Mouse (Mus musculus): ENCODE results near the gene Yy2.

DNA sequence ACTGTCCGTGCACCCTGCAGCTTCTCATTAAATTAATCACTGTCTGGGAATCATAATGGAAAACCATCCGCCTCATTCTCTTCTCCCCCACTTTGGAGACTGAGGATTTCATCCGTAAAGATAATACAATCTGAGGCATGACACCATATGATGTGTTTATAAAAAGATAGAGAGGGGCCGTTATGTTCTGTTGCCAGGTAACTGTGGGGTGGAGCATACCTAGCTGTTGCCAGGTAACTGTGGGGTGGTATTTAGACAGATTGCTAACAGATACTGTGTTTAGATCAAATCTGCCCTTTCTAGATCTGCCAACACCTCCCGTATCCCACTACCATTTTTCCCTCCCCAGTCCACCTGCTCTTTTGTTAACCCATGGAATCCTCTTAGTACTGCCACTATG is 18.2 kb upstream of the Yy2 start:
- no peak for TF ChIP-seq CTCF (conservative IDR thresholded peaks at IDR 0.05; ENCODE audit: insufficient read depth, insufficient read length, low read depth, low read length)
- no peak for TF ChIP-seq POLR2A (IDR thresholded peaks at IDR 0.05; ENCODE audit: low read depth, low read length)

All from kidney, adult 2 months (tissue).